Mouse (Mus musculus) cerebellum, adult (tissue): ENCODE measurements around the gene Akna.

Experiments
- ATAC-seq: cut with Nextera tagmentation; 2 replicates; pipeline ENCODE4 v1.9.2; 2017; ENCODE audit warnings: mild to moderate bottlenecking, moderate library complexity, mixed read lengths; ENCODE audit not compliant: insufficient number of reproducible peaks, low FRiP score, low TSS enrichment

Gene Akna

GRCm38 (mm10) chr4:63403040-63403959 lies at the start of gene Akna:
Gene Akna (minus strand): TSS chr4:63403354.
- ATAC-seq = no peak

GRCm38 (mm10) chr4:63452555-63452954 lies 49.4 kb upstream of the Akna start:
- ATAC-seq = no peak

GRCm38 (mm10) chr4:63450551-63450950 lies 47.4 kb upstream of the Akna start:
- no peak for ATAC-seq

- ATAC-seq = no peak
These were observed 41.4 kb upstream of the Akna start for GRCm38 (mm10) chr4:63444362-63445066.

- no peak for ATAC-seq
These were observed 39.9 kb upstream of the Akna start for GRCm38 (mm10) chr4:63443101-63443500.

GRCm38 (mm10) chr4:63441616-63442015 lies 38.5 kb upstream of the Akna start:
- ATAC-seq = peak; percentile 80; the same call in 1 of the 2 replicates

- no peak for ATAC-seq
These were observed 37.1 kb upstream of the Akna start for GRCm38 (mm10) chr4:63440262-63440661.

- ATAC-seq = no peak
These were observed 34.8 kb upstream of the Akna start for GRCm38 (mm10) chr4:63437968-63438367.

GRCm38 (mm10) chr4:63437119-63437815 lies 34.1 kb upstream of the Akna start:
- ATAC-seq = no peak

- no peak for ATAC-seq
These were observed 32.2 kb upstream of the Akna start for GRCm38 (mm10) chr4:63435402-63435801.

- ATAC-seq = no peak
These were observed 27.9 kb upstream of the Akna start for GRCm38 (mm10) chr4:63431098-63431497.

GRCm38 (mm10) chr4:63430357-63430756 lies 27.2 kb upstream of the Akna start:
- ATAC-seq = no peak

GRCm38 (mm10) chr4:63426308-63426707 lies 23.2 kb upstream of the Akna start:
- no peak for ATAC-seq

GRCm38 (mm10) chr4:63423811-63424210 lies 20.7 kb upstream of the Akna start:
- ATAC-seq = peak; percentile 50

- ATAC-seq = no peak
These were observed 20.1 kb upstream of the Akna start for GRCm38 (mm10) chr4:63423231-63423630.

- no peak for ATAC-seq
These were observed 17.2 kb upstream of the Akna start for GRCm38 (mm10) chr4:63420143-63420920.

GRCm38 (mm10) chr4:63418270-63418669 lies 15.1 kb upstream of the Akna start:
- no peak for ATAC-seq

GRCm38 (mm10) chr4:63417318-63417957 lies 14.3 kb upstream of the Akna start:
- peak; percentile 74 for ATAC-seq

- ATAC-seq = no peak
These were observed 11.8 kb upstream of the Akna start for GRCm38 (mm10) chr4:63414951-63415350.

- no peak for ATAC-seq
These were observed 8.1 kb upstream of the Akna start for GRCm38 (mm10) chr4:63411222-63411621.
